Mouse (Mus musculus): ENCODE data around the gene Rab3b. TPM values are rescaled to one million over a fixed set of nuclear protein-coding genes. Genes with fewer than 3 reads are reported as not detected.

The Rab3b gene
- polyA plus RNA-seq, 1 experiment from 2014 or later, result 19.9 TPM

DNA sequence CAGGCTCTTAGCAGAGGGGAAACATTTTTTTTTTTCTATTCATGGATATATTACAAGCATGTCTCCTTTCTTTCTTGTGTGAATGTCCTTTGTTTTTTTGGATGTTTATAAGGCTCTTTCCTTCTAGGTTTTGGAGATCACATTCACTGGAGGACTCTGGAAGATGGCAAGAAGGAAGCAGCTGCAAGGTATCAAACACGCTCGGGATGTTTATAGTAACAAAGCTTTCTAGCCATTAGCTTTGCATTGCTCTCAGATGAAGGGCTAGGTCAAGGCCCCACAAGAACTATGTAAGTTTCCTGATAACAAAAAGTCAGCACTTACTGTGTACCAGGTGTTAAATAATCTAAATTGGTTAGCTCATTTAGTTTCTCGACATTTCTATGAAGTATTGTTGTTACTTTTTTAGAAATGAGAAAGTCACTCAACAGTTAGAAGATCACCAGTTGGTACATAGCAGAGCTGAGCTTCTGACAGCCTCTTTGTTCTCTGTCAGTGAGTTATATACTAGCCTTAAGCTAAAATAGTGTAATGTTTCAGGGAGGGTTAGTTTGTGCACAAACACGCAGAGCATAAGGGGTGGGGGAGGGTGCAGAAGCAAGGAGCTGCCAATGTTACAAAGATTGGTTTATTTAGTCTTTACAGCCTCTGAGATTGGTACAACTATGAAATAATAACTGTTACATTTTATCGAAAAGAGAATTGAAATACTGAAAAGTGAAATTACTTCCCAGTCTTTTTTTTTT is 32.9 kb upstream of the Rab3b start:
- no peak overlapping the region for H3K4me2 ChIP-seq
- no peak for ATAC-seq (ENCODE audit: insufficient number of reproducible peaks, insufficient read depth, low FRiP score, low TSS enrichment, low read depth)
- WGBS, result 76% methylated on average over 5 of the region's 5 CpGs
- H3K9me3 ChIP-seq, result no peaks in the 10 kb centered on the region
- H3K27me3 ChIP-seq, result no peaks in the 10 kb centered on the region
- H3K27ac ChIP-seq, result peak overlapping the region; percentile 33; the same call in 1 of the 2 replicates
- no peak overlapping the region for H3K4me3 ChIP-seq
- peaks cover 16% of the 10 kb centered on the region for H3K36me3 ChIP-seq
- peaks cover 18% of the 10 kb centered on the region for H3K4me1 ChIP-seq
- no peak overlapping the region for H3K9ac ChIP-seq

DNA sequence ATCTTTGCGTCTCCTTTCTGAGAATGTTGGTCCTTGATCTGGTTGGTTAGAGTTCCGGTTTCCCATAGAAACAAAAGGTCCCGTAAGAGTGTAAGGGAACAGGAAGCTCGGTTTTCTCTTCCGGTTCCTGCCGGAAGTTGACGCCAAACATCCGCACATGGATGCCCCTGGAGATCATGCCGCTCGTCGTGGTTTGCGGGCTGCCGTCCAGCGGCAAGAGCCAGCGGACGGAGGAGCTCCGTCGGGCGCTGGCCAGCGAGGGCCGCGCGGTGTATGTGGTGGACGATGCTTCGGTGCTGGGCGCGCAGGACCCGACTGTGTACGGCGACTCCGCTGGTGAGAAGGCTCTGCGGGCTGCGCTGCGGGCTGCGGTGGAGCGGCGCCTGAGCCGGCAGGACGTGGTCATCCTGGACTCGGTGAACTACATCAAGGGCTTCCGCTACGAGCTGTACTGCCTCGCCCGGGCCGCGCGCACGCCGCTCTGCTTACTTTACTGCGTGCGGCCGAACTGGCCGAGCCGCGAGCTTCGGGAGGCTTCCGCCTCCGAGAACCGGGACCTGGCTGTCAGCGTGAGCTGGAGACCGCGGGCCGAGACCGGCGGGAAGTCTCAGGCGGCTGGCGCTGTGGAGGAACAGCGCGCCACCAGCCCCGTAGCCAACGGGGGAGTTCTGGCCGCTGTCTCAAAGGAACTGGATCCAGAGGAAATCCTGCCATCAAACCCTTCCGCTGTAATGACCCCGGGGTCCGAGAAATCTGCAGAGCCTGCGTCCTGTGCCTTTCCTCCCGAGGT is 31.0 kb upstream of the Rab3b start, which contains the start of gene Kti12:
TSS of gene Kti12 (plus strand) at position 71 of the 790 bp plus-strand sequence.
- no peaks in the 10 kb centered on the region for H3K9me3 ChIP-seq
- WGBS, result under 1% methylated on average over 77 of the region's 77 CpGs
- H3K4me2 ChIP-seq, result peak within 1 kb of the TSS; percentile 94
- peak within 1 kb of the TSS; percentile 95 for H3K4me3 ChIP-seq
- peaks cover 18% of the 10 kb centered on the region for H3K4me1 ChIP-seq
- peak within 1 kb of the TSS; percentile 91 for H3K9ac ChIP-seq
- peaks cover 12% of the 10 kb centered on the region for H3K36me3 ChIP-seq
- H3K27me3 ChIP-seq, result no peaks in the 10 kb centered on the region
- ATAC-seq (ENCODE audit: insufficient number of reproducible peaks, insufficient read depth, low FRiP score, low TSS enrichment, low read depth), result peak; percentile 68
- H3K27ac ChIP-seq, result peak within 1 kb of the TSS; percentile 82

DNA sequence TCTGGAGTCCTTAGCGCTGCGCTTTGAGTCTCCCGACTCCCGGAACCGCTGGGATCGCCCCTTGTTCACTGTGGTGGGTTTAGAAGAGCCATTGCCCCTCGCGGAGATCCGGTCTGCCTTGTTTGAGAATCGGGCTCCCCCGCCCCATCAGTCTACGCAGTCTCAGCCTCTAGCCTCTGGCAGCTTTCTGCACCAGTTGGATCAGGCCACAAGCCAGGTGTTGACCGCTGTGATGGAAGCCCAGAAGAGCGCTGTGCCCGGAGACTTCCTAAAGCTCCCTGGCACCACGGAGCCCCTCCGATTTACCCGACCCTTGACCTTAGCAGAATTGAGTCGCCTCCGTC is 30.4 kb upstream of the Rab3b start, which contains the start of gene A730015C16Rik:
TSS of gene A730015C16Rik (minus strand) at position 115 of the 344 bp plus-strand sequence.
- ATAC-seq (ENCODE audit: insufficient number of reproducible peaks, insufficient read depth, low FRiP score, low TSS enrichment, low read depth), result no peak
- peak within 1 kb of the TSS; percentile 82 for H3K27ac ChIP-seq
- peak within 1 kb of the TSS; percentile 94 for H3K4me2 ChIP-seq
- H3K9me3 ChIP-seq, result no peaks in the 10 kb centered on the region
- H3K9ac ChIP-seq, result peak within 1 kb of the TSS; percentile 91
- H3K4me1 ChIP-seq, result peaks cover 18% of the 10 kb centered on the region
- WGBS, result 8% methylated on average over 20 of the region's 20 CpGs
- H3K4me3 ChIP-seq, result peak within 1 kb of the TSS; percentile 95
- peaks cover 17% of the 10 kb centered on the region for H3K36me3 ChIP-seq
- H3K27me3 ChIP-seq, result no peaks in the 10 kb centered on the region

DNA sequence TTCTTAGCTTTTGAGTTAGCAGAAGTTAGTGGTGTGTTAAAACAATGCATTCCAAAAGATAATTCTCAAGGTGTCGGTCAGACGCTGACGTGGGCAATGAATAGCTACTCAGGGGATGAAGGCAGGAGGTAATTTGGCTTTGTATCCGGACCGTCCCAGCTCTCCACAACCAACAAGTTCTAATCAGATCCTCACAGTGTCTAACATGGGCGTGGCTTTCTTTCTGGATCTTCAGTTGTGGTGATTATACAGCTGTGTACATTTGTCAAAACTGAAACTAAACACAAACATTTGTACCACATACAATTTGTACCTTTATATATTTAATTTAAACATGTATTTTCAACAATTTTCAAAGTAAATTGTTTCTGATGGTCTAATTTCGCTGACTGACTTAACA is 12.1 kb upstream of the Rab3b start:
- no peaks in the 10 kb centered on the region for H3K4me1 ChIP-seq
- H3K36me3 ChIP-seq, result peaks cover 27% of the 10 kb centered on the region
- H3K4me2 ChIP-seq, result no peak overlapping the region
- no peak overlapping the region for H3K4me3 ChIP-seq
- H3K27me3 ChIP-seq, result no peaks in the 10 kb centered on the region
- no peaks in the 10 kb centered on the region for H3K9me3 ChIP-seq
- H3K27ac ChIP-seq, result no peak overlapping the region
- H3K9ac ChIP-seq, result no peak overlapping the region
- ATAC-seq (ENCODE audit: insufficient number of reproducible peaks, insufficient read depth, low FRiP score, low TSS enrichment, low read depth), result no peak
- 88% methylated on average over 7 of the region's 7 CpGs for WGBS

DNA sequence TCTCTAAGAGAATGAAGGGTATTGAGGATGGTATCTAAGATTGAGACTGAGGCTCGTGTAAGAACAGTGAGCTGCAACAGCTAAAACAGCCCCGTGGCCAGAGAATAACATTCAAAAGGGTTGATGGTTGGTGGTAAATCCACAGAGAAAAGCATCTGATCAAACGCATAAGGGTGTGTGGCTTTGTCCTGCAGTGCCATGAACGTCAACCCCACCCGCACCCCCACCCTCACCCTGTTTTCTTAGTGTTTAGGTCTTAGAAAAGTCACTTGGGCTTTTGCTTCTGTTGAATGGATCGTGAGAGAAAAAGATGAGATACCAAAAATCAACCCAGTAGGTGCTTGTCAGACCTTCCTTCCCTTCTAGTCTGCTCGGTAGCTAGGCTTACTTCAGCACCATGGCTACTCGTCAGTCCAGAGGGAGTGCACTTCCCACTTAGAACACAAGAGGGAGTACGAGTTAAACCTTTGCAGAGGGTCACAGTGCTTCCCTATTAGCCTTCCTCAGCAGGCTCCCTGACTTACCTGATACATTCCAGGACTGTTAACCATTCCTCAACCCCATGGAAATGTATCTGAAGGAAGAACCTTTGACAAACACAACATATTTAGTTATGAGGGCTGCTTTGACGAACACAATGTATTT is 9.0 kb upstream of the Rab3b start:
- no peaks in the 10 kb centered on the region for H3K27me3 ChIP-seq
- WGBS, result 36% methylated on average over 10 of the region's 10 CpGs
- H3K4me2 ChIP-seq, result no peak overlapping the region
- no peaks in the 10 kb centered on the region for H3K4me1 ChIP-seq
- H3K9ac ChIP-seq, result no peak overlapping the region
- peaks cover 4% of the 10 kb centered on the region; the same call in 1 of the 2 replicates for H3K36me3 ChIP-seq
- ATAC-seq (ENCODE audit: insufficient number of reproducible peaks, insufficient read depth, low FRiP score, low TSS enrichment, low read depth), result peak; percentile 71; the same call in 1 of the 2 replicates
- H3K4me3 ChIP-seq, result no peak overlapping the region
- H3K9me3 ChIP-seq, result no peaks in the 10 kb centered on the region
- H3K27ac ChIP-seq, result no peak overlapping the region

DNA sequence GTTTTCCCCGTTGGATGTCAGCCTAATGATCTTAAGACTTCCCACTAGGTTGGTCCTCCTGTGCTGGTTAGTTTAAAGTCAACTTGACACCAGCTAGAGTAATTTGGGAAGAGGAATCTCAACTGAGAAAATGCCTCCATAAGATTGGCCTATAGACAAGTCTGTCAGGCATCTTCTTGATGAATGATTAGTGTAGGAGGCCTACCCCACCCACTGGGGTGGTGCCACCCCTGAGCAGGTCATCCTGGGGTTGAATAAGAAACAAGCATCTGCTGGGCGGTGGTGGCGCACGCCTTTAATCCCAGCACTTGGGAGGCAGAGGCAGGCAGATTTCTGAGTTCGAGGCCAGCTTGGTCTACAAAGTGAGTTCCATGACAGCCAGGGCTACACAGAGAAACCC is 5.1 kb upstream of the Rab3b start:
- no peaks in the 10 kb centered on the region for H3K27me3 ChIP-seq
- no peak for ATAC-seq (ENCODE audit: insufficient number of reproducible peaks, insufficient read depth, low FRiP score, low TSS enrichment, low read depth)
- no peaks in the 10 kb centered on the region for H3K9me3 ChIP-seq
- H3K27ac ChIP-seq, result no peak overlapping the region
- no peaks in the 10 kb centered on the region for H3K36me3 ChIP-seq
- WGBS, result 88% methylated on average over 5 of the region's 5 CpGs
- H3K4me3 ChIP-seq, result no peak overlapping the region
- no peaks in the 10 kb centered on the region for H3K4me1 ChIP-seq
- H3K4me2 ChIP-seq, result no peak overlapping the region
- H3K9ac ChIP-seq, result no peak overlapping the region

DNA sequence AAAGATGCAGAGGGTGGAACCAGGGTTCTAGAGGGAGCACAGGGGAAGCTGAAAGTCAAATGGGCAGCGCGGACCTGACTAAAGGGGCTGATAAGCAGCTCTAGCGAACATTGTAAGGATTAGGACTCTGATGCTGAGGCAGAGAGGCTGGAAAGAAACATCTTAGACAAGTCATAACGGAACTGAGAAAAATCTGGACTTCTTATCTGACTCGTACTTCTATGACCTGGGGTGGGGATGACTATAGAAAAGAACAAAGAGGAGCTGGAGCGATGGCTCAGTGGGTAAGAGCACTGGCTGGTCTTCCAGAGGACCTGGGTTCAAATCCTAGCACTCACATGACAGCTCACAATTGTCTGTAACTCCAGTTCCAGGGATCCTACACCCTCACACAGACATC is 962 bp upstream of the Rab3b start:
- 73% methylated on average over 6 of the region's 6 CpGs for whole genome bisulfite sequencing
- H3K27me3 ChIP-seq, result peaks cover 7% of the 10 kb centered on the region; the same call in 1 of the 2 replicates
- H3K27ac ChIP-seq, result no peak overlapping the region
- H3K4me1 ChIP-seq, result 0 out of 2 replicates have a peak, but pooled peaks cover 4% of the 10 kb centered on the region
- H3K4me2 ChIP-seq, result no peak overlapping the region
- ATAC-seq (ENCODE audit: insufficient number of reproducible peaks, insufficient read depth, low FRiP score, low TSS enrichment, low read depth), result no peak
- H3K4me3 ChIP-seq, result no peak overlapping the region
- H3K36me3 ChIP-seq, result no peaks in the 10 kb centered on the region
- no peaks in the 10 kb centered on the region for H3K9me3 ChIP-seq
- no peak overlapping the region for H3K9ac ChIP-seq

DNA sequence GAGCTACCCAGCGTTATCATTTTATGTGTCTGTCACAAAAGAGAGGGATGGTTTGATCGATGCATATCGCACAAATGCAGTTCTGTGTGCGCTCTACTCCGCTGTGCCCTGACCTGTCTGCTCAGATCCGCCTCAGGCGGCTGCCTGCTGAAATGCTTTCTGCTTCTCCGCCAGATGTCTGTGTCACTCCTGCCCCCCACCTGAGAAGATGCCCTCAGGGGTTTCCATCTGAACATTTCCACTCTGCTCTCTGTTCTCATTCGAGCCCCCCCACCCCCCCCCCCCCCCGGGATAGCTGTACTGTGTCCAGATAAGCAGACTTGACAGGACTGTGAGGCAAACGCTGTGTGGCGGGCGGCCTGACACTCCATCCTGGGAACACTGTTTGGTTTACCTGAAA is 5.0 kb downstream of the Rab3b start:
- Histone ChIP-seq H3K9me3 (no peaks in the 10 kb centered on the region), H3K36me3 (no peaks in the 10 kb centered on the region), H3K4me2 (no peak overlapping the region), H3K27ac (no peak overlapping the region), H3K4me1 (0 out of 2 replicates have a peak, but pooled peaks cover 4% of the 10 kb centered on the region), H3K9ac (no peak overlapping the region), H3K27me3 (peaks cover 7% of the 10 kb centered on the region; the same call in 1 of the 2 replicates), H3K4me3 (no peak overlapping the region)
- 20% methylated on average over 13 of the region's 13 CpGs for WGBS
- ATAC-seq (ENCODE audit: insufficient number of reproducible peaks, insufficient read depth, low FRiP score, low TSS enrichment, low read depth), result no peak

DNA sequence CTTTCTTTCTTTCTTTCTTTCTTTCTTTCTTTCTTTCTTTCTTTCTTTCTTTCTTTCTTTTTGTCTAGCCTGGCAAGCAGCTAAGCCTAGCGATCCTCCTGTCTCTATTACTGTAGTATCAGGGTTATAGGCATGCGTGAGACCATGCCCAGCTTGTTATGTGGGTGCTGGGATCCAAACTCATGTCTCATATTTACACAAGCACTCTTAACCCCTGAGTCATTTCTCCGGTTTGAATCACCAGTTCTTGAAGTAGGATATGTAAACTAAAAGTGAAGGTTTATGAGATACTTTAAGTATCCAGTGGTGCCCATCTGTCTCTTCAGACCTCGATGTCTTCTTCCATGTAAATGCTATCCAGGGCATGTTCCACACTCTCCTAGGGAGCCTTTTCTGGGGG is 8.6 kb downstream of the Rab3b start:
- ATAC-seq (ENCODE audit: insufficient number of reproducible peaks, insufficient read depth, low FRiP score, low TSS enrichment, low read depth), result no peak
- H3K9me3 ChIP-seq, result no peaks in the 10 kb centered on the region
- WGBS, result 87% methylated on average over 4 of the region's 4 CpGs

DNA sequence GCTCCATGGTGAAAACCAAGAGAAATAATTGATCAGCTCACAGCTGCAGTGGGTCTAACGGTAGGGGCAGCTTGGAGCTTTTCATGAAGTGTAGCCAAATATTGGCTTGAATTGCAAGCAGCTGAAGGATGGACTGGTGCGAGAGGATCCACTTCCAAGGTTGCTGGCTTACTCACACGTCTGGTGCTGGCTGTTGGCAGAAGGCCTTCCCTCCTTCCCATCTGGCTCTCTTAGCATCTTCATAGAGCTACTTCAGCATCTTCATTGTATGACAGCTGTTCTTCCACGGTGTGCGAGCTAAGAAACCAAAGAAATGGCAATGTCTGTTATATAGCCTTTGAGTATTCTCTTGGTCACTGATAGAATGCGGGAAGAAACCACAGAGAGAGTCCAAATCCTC is 12.0 kb downstream of the Rab3b start:
- no peak for ATAC-seq (ENCODE audit: insufficient number of reproducible peaks, insufficient read depth, low FRiP score, low TSS enrichment, low read depth)
- Histone ChIP-seq H3K4me3 (no peak overlapping the region), H3K27me3 (no peaks in the 10 kb centered on the region), H3K27ac (no peak overlapping the region), H3K9ac (no peak overlapping the region), H3K4me1 (no peaks in the 10 kb centered on the region), H3K9me3 (no peaks in the 10 kb centered on the region), H3K36me3 (no peaks in the 10 kb centered on the region), H3K4me2 (no peak overlapping the region)
- WGBS, result 80% methylated on average over 6 of the region's 6 CpGs

More for the DNA sequence above, 8.6 kb downstream of the Rab3b start:
- no peaks in the 10 kb centered on the region for H3K27me3 ChIP-seq
- no peaks in the 10 kb centered on the region for H3K4me1 ChIP-seq
- H3K9ac ChIP-seq, result no peak overlapping the region
- H3K27ac ChIP-seq, result no peak overlapping the region
- no peak overlapping the region for H3K4me3 ChIP-seq
- H3K36me3 ChIP-seq, result no peaks in the 10 kb centered on the region
- H3K4me2 ChIP-seq, result no peak overlapping the region

DNA sequence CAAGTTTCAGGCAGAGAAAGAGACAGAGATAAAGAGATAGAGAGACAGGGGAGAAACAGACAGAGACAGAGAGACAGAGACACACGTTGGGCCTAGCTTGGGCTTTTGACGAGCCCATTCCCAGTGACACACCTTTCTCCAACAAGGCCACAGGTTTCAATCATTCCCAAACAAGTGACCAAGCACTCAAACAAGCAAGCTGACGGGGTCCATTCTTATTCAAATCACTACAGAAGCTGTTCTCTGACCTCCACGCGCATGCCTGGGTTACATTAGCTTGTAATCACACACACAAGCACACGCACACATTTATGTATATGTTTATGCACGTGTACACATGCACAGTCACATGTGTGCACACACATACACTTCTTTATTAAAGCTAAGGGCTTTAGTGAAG is 21.6 kb downstream of the Rab3b start:
- H3K9me3 ChIP-seq, result no peaks in the 10 kb centered on the region
- H3K27me3 ChIP-seq, result no peaks in the 10 kb centered on the region
- H3K4me2 ChIP-seq, result no peak overlapping the region
- no peak overlapping the region for H3K4me3 ChIP-seq
- ATAC-seq (ENCODE audit: insufficient number of reproducible peaks, insufficient read depth, low FRiP score, low TSS enrichment, low read depth), result no peak
- H3K36me3 ChIP-seq, result no peaks in the 10 kb centered on the region
- H3K4me1 ChIP-seq, result no peaks in the 10 kb centered on the region
- H3K27ac ChIP-seq, result no peak overlapping the region
- WGBS, result 81% methylated on average over 7 of the region's 7 CpGs
- no peak overlapping the region for H3K9ac ChIP-seq
